Mouse (Mus musculus): ENCODE data around the gene Erg. TPM values are rescaled to one million over a fixed set of nuclear protein-coding genes. Genes with fewer than 3 reads are reported as not detected.

Erg gene
- polyA plus RNA-seq, 1 experiment from 2014 or later: 9.5 TPM

DNA sequence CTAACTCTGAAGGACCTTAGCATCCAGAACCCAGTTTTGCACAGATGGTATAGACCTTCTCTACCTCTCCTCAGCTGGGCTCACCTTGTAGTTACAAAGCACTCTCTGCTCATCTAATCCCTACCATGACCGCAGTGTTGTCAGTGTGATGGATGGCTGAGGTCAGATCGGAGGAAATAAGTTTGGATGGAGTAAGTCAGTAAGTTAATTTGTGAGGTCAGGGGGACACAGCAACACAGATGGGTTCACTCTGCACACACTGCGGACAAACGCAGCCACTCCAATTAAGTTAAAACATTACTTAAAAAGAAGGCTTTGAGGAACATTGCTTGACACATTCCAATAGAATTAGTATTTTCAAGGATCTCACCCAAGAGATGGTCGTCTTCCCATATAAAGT is 2.5 kb upstream of the Erg start:
- Histone ChIP-seq H3K9ac (replicated peaks; ENCODE audit: low read length) (no peak overlapping the region), H3K27me3 (ENCODE audit: insufficient read depth, low read length) (peaks cover 41% of the 10 kb centered on the region), H3K9me3 (ENCODE audit: low read length) (peaks cover 7% of the 10 kb centered on the region; the same call in 1 of the 2 replicates), H3K4me3 (ENCODE audit: low read length) (no peak overlapping the region), H3K4me1 (ENCODE audit: insufficient read depth, low read length) (peaks cover 15% of the 10 kb centered on the region), H3K36me3 (ENCODE audit: insufficient read depth, low read length) (no peaks in the 10 kb centered on the region), H3K4me2 (replicated peaks; ENCODE audit: low read depth, low read length) (no peak overlapping the region), H3K27ac (ENCODE audit: low read length) (no peak overlapping the region)
- 10% methylated on average over 5 of the region's 5 CpGs for WGBS
- ATAC-seq (ENCODE audit: low FRiP score, low TSS enrichment): peak; percentile 52; the same call in 1 of the 2 replicates

DNA sequence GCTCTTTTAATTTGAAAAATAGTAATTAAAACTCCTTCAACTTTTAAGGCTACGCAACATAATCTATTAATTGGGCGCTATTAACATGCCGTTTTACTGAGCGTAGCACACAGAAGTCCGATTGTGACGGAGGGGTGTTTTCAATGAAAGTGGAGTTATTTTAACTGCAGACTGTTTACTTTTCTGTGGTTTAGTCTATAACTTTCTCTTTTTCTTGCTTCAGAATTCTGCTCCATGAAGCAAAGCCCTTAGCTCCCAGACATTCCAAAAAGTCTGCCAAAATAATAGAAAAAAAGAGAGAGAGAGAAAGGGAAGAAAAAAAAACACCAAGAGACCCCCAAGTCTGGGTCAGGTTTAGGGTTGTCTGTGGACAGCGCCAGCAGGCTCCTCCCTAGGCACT is 333 bp upstream of the Erg start:
- Histone ChIP-seq H3K27me3 (ENCODE audit: insufficient read depth, low read length) (peaks cover 60% of the 10 kb centered on the region), H3K4me2 (replicated peaks; ENCODE audit: low read depth, low read length) (peak overlapping the region; percentile 31), H3K27ac (ENCODE audit: low read length) (no peak overlapping the region), H3K4me3 (ENCODE audit: low read length) (peak overlapping the region; percentile 16; the same call in 1 of the 2 replicates), H3K9ac (replicated peaks; ENCODE audit: low read length) (no peak overlapping the region), H3K9me3 (ENCODE audit: low read length) (peaks cover 7% of the 10 kb centered on the region; the same call in 1 of the 2 replicates), H3K4me1 (ENCODE audit: insufficient read depth, low read length) (peaks cover 15% of the 10 kb centered on the region), H3K36me3 (ENCODE audit: insufficient read depth, low read length) (no peaks in the 10 kb centered on the region)
- ATAC-seq (ENCODE audit: low FRiP score, low TSS enrichment): no peak
- WGBS: 19% methylated on average over 7 of the region's 7 CpGs

DNA sequence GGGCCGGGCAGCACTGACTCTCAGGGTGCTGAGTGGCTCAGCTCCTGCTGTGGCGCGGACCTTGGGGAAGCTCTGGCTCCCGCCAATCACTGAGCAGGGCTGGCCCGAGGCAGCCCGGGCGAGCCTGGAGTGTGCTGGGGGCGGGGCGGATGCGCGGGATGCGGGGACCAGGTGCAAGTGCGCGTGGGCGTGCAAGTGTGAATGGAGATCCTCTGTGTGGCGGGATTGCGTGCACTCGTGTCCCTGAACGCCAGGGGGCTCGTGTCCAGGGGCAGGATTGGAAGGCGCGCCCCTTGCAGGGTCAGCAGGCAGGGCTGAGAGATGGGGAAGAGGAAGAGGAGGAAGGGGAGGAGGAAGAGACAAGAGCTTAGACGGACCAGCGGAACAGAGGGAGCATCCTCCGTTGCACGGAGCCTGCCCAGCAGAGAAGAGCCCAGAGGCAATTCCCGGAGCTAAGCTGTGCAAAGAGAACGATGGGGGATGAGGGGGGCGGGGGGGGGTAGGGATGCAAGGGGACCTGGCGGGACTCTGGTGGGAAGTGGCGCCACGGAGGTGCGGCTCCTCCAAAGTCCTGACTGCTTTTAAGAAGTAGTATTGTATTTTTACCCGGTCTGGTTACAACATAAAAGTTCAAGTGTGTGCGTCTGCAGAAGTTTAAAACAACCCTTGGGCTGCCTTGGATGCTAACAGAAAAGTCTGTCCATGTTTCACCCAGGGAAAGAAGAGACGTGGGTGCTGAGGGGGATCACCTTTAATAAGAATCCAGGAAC is 667 bp downstream of the Erg start:
- H3K9ac ChIP-seq (replicated peaks; ENCODE audit: low read length): 0 out of 2 replicates have a peak overlapping the region, but pooled peaks have one; percentile 24
- H3K36me3 ChIP-seq (ENCODE audit: insufficient read depth, low read length): no peaks in the 10 kb centered on the region
- peak overlapping the region; percentile 64 for H3K4me2 ChIP-seq (replicated peaks; ENCODE audit: low read depth, low read length)
- H3K27me3 ChIP-seq (ENCODE audit: insufficient read depth, low read length): peaks cover 70% of the 10 kb centered on the region
- peaks cover 15% of the 10 kb centered on the region for H3K4me1 ChIP-seq (ENCODE audit: insufficient read depth, low read length)
- peak; percentile 93 for ATAC-seq (ENCODE audit: low FRiP score, low TSS enrichment)
- H3K4me3 ChIP-seq (ENCODE audit: low read length): peak overlapping the region; percentile 46
- no peak overlapping the region for H3K27ac ChIP-seq (ENCODE audit: low read length)
- H3K9me3 ChIP-seq (ENCODE audit: low read length): 0 out of 2 replicates have a peak, but pooled peaks cover under 1% of the 10 kb centered on the region
- WGBS: under 1% methylated on average over 36 of the region's 36 CpGs

DNA sequence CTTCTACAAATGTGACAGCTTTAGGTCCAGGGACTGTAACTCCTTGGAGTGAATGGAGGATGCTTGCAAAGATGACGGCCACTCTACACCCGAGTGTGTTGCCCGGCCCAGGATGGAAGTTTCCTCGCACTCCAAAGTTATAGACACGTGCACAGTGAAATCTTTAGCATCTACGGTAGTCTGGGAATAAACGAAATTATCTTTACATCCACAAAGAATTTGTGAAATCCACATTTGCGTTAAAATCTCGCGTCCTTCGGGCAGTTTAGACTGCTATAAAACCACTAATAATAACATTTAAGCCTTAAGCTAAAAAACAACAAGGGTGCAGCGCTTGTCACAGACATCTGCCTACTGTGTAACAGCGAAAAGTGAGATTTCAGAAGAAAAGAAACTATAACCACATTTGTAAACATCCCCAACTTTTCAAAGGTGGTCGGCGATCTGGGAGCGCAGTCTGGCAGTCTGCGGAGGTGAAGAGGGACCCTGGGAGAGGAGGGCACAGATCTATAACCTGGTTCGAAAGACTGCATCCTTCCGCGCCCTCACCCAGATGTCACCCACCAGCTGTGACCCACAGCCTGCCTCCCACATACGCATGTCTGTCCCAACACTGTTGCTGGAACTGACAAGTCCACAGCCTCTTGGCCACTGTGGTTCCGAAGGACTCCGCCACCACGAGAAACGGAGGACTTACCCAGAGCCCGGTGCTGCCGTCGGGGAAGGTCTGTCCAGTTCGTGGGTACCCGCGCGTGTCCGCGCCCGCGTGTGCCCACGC is 1.5 kb downstream of the Erg start:
- Histone ChIP-seq H3K4me2 (replicated peaks; ENCODE audit: low read depth, low read length) (peak overlapping the region; percentile 64), H3K36me3 (ENCODE audit: insufficient read depth, low read length) (no peaks in the 10 kb centered on the region), H3K27ac (ENCODE audit: low read length) (no peak overlapping the region), H3K9me3 (ENCODE audit: low read length) (no peaks in the 10 kb centered on the region), H3K4me3 (ENCODE audit: low read length) (peak overlapping the region; percentile 46), H3K27me3 (ENCODE audit: insufficient read depth, low read length) (peaks cover 71% of the 10 kb centered on the region), H3K9ac (replicated peaks; ENCODE audit: low read length) (peak overlapping the region; percentile 24; the same call in 1 of the 2 replicates), H3K4me1 (ENCODE audit: insufficient read depth, low read length) (peaks cover 15% of the 10 kb centered on the region)
- WGBS: 9% methylated on average over 37 of the region's 37 CpGs
- ATAC-seq (ENCODE audit: low FRiP score, low TSS enrichment): peak; percentile 29

GRCm38 (mm10) chr16:95579289-95579688 is 7.1 kb downstream of the Erg start:
- Histone ChIP-seq H3K9me3 (ENCODE audit: low read length) (no peaks in the 10 kb centered on the region), H3K27ac (ENCODE audit: low read length) (no peak overlapping the region), H3K27me3 (ENCODE audit: insufficient read depth, low read length) (peaks cover 33% of the 10 kb centered on the region), H3K4me1 (ENCODE audit: insufficient read depth, low read length) (no peaks in the 10 kb centered on the region), H3K4me2 (replicated peaks; ENCODE audit: low read depth, low read length) (no peak overlapping the region), H3K4me3 (ENCODE audit: low read length) (no peak overlapping the region), H3K9ac (replicated peaks; ENCODE audit: low read length) (no peak overlapping the region), H3K36me3 (ENCODE audit: insufficient read depth, low read length) (no peaks in the 10 kb centered on the region)
- ATAC-seq (ENCODE audit: low FRiP score, low TSS enrichment): no peak
- WGBS: 70% methylated on average over 4 of the region's 4 CpGs

DNA sequence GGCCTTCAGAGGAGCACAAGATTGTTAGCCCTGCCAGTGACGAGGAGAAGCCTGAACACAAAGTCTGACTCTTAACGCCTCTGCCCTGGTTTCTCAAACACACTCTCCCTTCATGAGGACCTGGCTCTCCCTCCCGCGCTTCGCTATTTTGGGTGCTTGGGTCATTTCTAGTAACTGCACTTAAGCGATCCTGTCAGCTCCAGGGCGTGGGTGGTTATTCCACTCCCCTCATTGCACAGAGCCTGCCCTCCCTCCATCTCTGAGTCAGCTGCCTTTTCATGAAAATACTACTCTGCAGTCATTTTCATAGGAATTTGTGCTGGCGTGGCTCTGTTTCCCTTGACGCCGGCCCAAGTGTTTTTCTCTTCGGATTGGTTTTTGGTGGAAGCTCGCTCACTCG is 13.2 kb downstream of the Erg start:
- H3K4me2 ChIP-seq (replicated peaks; ENCODE audit: low read depth, low read length): no peak overlapping the region
- 55% methylated on average over 13 of the region's 13 CpGs for WGBS
- H3K4me3 ChIP-seq (ENCODE audit: low read length): no peak overlapping the region
- no peaks in the 10 kb centered on the region for H3K36me3 ChIP-seq (ENCODE audit: insufficient read depth, low read length)
- no peak for ATAC-seq (ENCODE audit: low FRiP score, low TSS enrichment)
- no peaks in the 10 kb centered on the region for H3K9me3 ChIP-seq (ENCODE audit: low read length)
- no peak overlapping the region for H3K27ac ChIP-seq (ENCODE audit: low read length)
- H3K27me3 ChIP-seq (ENCODE audit: insufficient read depth, low read length): no peaks in the 10 kb centered on the region
- H3K4me1 ChIP-seq (ENCODE audit: insufficient read depth, low read length): peaks cover 6% of the 10 kb centered on the region
- H3K9ac ChIP-seq (replicated peaks; ENCODE audit: low read length): no peak overlapping the region

GRCm38 (mm10) chr16:95570616-95571015 is 15.8 kb downstream of the Erg start:
- H3K4me1 ChIP-seq (ENCODE audit: insufficient read depth, low read length): peaks cover 6% of the 10 kb centered on the region
- no peaks in the 10 kb centered on the region for H3K36me3 ChIP-seq (ENCODE audit: insufficient read depth, low read length)
- H3K27ac ChIP-seq (ENCODE audit: low read length): no peak overlapping the region
- H3K4me3 ChIP-seq (ENCODE audit: low read length): no peak overlapping the region
- no peaks in the 10 kb centered on the region for H3K9me3 ChIP-seq (ENCODE audit: low read length)
- H3K4me2 ChIP-seq (replicated peaks; ENCODE audit: low read depth, low read length): no peak overlapping the region
- ATAC-seq (ENCODE audit: low FRiP score, low TSS enrichment): no peak
- 17% methylated on average over 1 of the region's 1 CpGs for WGBS
- no peaks in the 10 kb centered on the region for H3K27me3 ChIP-seq (ENCODE audit: insufficient read depth, low read length)
- H3K9ac ChIP-seq (replicated peaks; ENCODE audit: low read length): no peak overlapping the region

DNA sequence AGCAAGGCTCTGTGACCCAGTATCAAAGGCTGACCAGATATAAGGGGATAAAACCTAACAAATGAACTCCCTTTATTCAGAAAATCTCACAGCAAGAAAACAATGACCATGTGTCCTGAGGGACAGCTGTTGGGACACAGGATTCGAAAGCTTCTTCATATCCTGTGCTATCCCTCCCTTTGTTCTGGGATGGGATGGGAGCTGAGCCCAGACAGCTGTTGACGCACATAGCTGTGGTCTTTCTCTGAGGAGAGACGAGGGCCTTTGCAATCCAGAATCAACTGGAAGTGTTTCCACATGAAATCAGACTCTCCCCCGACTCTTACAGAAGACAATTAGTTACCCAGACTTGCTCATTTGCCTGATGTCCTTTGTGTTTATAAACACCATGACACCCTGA is 29.6 kb downstream of the Erg start:
- Histone ChIP-seq H3K4me3 (ENCODE audit: low read length) (no peak overlapping the region), H3K9ac (replicated peaks; ENCODE audit: low read length) (no peak overlapping the region), H3K27ac (ENCODE audit: low read length) (no peak overlapping the region), H3K27me3 (ENCODE audit: insufficient read depth, low read length) (no peaks in the 10 kb centered on the region), H3K4me1 (ENCODE audit: insufficient read depth, low read length) (no peaks in the 10 kb centered on the region), H3K9me3 (ENCODE audit: low read length) (no peaks in the 10 kb centered on the region), H3K4me2 (replicated peaks; ENCODE audit: low read depth, low read length) (no peak overlapping the region), H3K36me3 (ENCODE audit: insufficient read depth, low read length) (no peaks in the 10 kb centered on the region)
- WGBS: 80% methylated on average over 4 of the region's 4 CpGs
- ATAC-seq (ENCODE audit: low FRiP score, low TSS enrichment): no peak

- no peaks in the 10 kb centered on the region for H3K27me3 ChIP-seq (ENCODE audit: insufficient read depth, low read length)
- 80% methylated on average over 2 of the region's 2 CpGs for WGBS
- no peak for ATAC-seq (ENCODE audit: low FRiP score, low TSS enrichment)
- H3K36me3 ChIP-seq (ENCODE audit: insufficient read depth, low read length): no peaks in the 10 kb centered on the region
- H3K4me2 ChIP-seq (replicated peaks; ENCODE audit: low read depth, low read length): no peak overlapping the region
- H3K4me3 ChIP-seq (ENCODE audit: low read length): no peak overlapping the region
- H3K4me1 ChIP-seq (ENCODE audit: insufficient read depth, low read length): no peaks in the 10 kb centered on the region
- no peaks in the 10 kb centered on the region for H3K9me3 ChIP-seq (ENCODE audit: low read length)
- no peak overlapping the region for H3K27ac ChIP-seq (ENCODE audit: low read length)
- H3K9ac ChIP-seq (replicated peaks; ENCODE audit: low read length): no peak overlapping the region
These were observed 33.3 kb downstream of the Erg start for GRCm38 (mm10) chr16:95553136-95553535.

DNA sequence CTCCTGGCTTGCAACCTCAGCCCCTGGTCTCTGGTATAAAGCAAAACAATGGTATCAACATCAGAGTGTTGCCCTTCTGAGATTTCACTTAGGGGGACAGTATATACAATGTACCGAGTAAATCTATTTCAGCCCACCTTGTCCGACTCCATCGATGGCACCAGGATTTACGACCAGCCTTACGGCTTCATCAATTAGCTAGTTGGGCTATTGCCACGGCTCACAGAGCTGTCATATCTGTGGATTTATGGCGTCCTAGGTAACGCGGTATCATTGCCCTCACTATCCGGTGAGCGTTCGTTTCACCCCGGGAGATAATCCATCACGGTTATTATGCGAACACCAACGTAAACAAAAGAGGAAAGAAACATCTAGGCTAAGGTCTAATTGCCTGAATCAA is 33.9 kb downstream of the Erg start:
- no peak overlapping the region for H3K4me2 ChIP-seq (replicated peaks; ENCODE audit: low read depth, low read length)
- no peak overlapping the region for H3K4me3 ChIP-seq (ENCODE audit: low read length)
- no peak overlapping the region for H3K9ac ChIP-seq (replicated peaks; ENCODE audit: low read length)
- no peaks in the 10 kb centered on the region for H3K27me3 ChIP-seq (ENCODE audit: insufficient read depth, low read length)
- no peaks in the 10 kb centered on the region for H3K36me3 ChIP-seq (ENCODE audit: insufficient read depth, low read length)
- H3K27ac ChIP-seq (ENCODE audit: low read length): no peak overlapping the region
- H3K4me1 ChIP-seq (ENCODE audit: insufficient read depth, low read length): no peaks in the 10 kb centered on the region
- no peak for ATAC-seq (ENCODE audit: low FRiP score, low TSS enrichment)
- no peaks in the 10 kb centered on the region for H3K9me3 ChIP-seq (ENCODE audit: low read length)
- WGBS: 17% methylated on average over 16 of the region's 16 CpGs
